ENCODE assay signal across 14 mouse cellular contexts in genomic region chr14:54594631-54595414, GRCm38 (mm10). TPM values are rescaled to one million over a fixed set of nuclear protein-coding genes. Genes with fewer than 3 reads are reported as not detected.
A peak's percentile ranks its signal among the peaks of the same experiment; 100 is the strongest.
DNase-seq lines count a peak whose midpoint lies in the region; ATAC-seq lines count a peak whose summit lies in the region.
"Had no signal": no experiment of that assay in that cellular context is flagged by ENCODE, and none has a peak within 500 bp of the region (broad histone marks: within the 10 kb centered on the region; RNA-seq: fewer than 3 reads in every experiment).

No protein-coding gene starts in this region.

- no peak overlapping the region for H3K4me2 ChIP-seq in intestine, embryonic 16.5 days (ENCODE audit: low read depth, low read length)
- no peak overlapping the region for H3K4me2 ChIP-seq in intestine, embryonic 15.5 days (replicated peaks)
- H3K4me2 ChIP-seq: liver, embryonic 11.5 days; stomach, embryonic 15.5 days had no signal

- H3K4me3 ChIP-seq in intestine, embryonic 16.5 days (ENCODE audit: low read length) = no peak overlapping the region
- H3K4me3 ChIP-seq in intestine, embryonic 15.5 days (replicated peaks) = no peak overlapping the region
- H3K4me3 ChIP-seq: stomach, embryonic 15.5 days had no signal

- 72% methylated on average over 27 of the region's 28 CpGs for WGBS in intestine, embryonic 16.5 days
- WGBS in intestine, embryonic 15.5 days = 71% methylated on average over 28 of the region's 28 CpGs

- H3K27ac ChIP-seq in intestine, embryonic 16.5 days (ENCODE audit: low read length) = no peak overlapping the region
- H3K27ac ChIP-seq in intestine, embryonic 15.5 days = no peak overlapping the region
- H3K27ac ChIP-seq: macrophage; stomach, embryonic 15.5 days had no signal

- no peaks in the 10 kb centered on the region; the same call in 1 of the 2 replicates for H3K36me3 ChIP-seq in intestine, embryonic 16.5 days (ENCODE audit: control insufficient read depth, insufficient read depth, low read length)
- H3K36me3 ChIP-seq in intestine, embryonic 15.5 days = 0 out of 2 replicates have a peak, but pooled peaks cover 9% of the 10 kb centered on the region

- H3K27me3 ChIP-seq in intestine, embryonic 16.5 days (replicated peaks; ENCODE audit: control insufficient read depth, insufficient read depth, low read length) = no peaks in the 10 kb centered on the region
- H3K27me3 ChIP-seq in intestine, embryonic 15.5 days (replicated peaks) = no peaks in the 10 kb centered on the region
- H3K27me3 ChIP-seq: stomach, embryonic 15.5 days had no signal

- no peaks in the 10 kb centered on the region for H3K4me1 ChIP-seq in intestine, embryonic 16.5 days (ENCODE audit: control insufficient read depth, insufficient read depth, low read length)
- peaks cover 8% of the 10 kb centered on the region; the same call in 1 of the 2 replicates for H3K4me1 ChIP-seq in intestine, embryonic 15.5 days (replicated peaks)
- H3K4me1 ChIP-seq: stomach, embryonic 15.5 days had no signal

- 0 out of 2 replicates have a peak, but pooled peaks have one; percentile 29 for ATAC-seq in intestine, embryonic 16.5 days
- no peak for ATAC-seq in intestine, embryonic 15.5 days

- H3K9ac ChIP-seq in intestine, embryonic 16.5 days (ENCODE audit: low read depth, low read length) = no peak overlapping the region
- H3K9ac ChIP-seq in intestine, embryonic 15.5 days = no peak overlapping the region
- H3K9ac ChIP-seq: stomach, embryonic 15.5 days had no signal

- peak; percentile 55 to 57 for DNase-seq in frontal cortex, postnatal 36 days (ENCODE audit: low spot score in 2 of 2)
- DNase-seq in frontal cortex, postnatal 10 days (ENCODE audit: low spot score in 2 of 2) = no peak
- peak; percentile 52 to 55 for DNase-seq in right cerebral cortex, adult 2 months (ENCODE audit: low spot score in 2 of 2)
- DNase-seq in right cerebral cortex, postnatal 14 days = no peak
- DNase-seq in right cerebral cortex, postnatal 25 days = peak; percentile 53
- DNase-seq in adrenal gland, postnatal 14 days = no peak
- DNase-seq: cerebellum, postnatal 36 days had no signal

- no peaks in the 10 kb centered on the region for H3K9me3 ChIP-seq in intestine, embryonic 16.5 days (ENCODE audit: control insufficient read depth, low read length)
- H3K9me3 ChIP-seq in intestine, embryonic 15.5 days = no peaks in the 10 kb centered on the region
- H3K9me3 ChIP-seq: stomach, embryonic 15.5 days had no signal

RNA-seq across cellular contexts. Expression of gene 4931414P19Rik, which starts 11.0 kb away (rescaled TPM):
- 6.0 and 7.8 TPM in 2 replicates for polyA plus RNA-seq in intestine, embryonic 16.5 days (2015; fragmentation: Nextera tagmentation; extraction: Ambion mirVana)
- polyA plus RNA-seq in intestine, embryonic 15.5 days (2015; fragmentation: Nextera tagmentation; extraction: Ambion mirVana) = 6.0 and 8.2 TPM in 2 replicates
- total RNA-seq in adrenal gland, postnatal 14 days (2021) = 5.4 and 6.2 TPM in 2 replicates

RNA-seq across cellular contexts. Expression of gene Ajuba, which starts 17.5 kb away (rescaled TPM):
- polyA plus RNA-seq in intestine, embryonic 16.5 days (2015; fragmentation: Nextera tagmentation; extraction: Ambion mirVana) = 12.9 and 13.1 TPM in 2 replicates
- 18.2 and 19.0 TPM in 2 replicates for polyA plus RNA-seq in intestine, embryonic 15.5 days (2015; fragmentation: Nextera tagmentation; extraction: Ambion mirVana)
- 18.2 and 23.3 TPM in 2 replicates for total RNA-seq in adrenal gland, postnatal 14 days (2021)

RNA-seq across cellular contexts. Expression of gene Psmb5, which starts 23.0 kb away (rescaled TPM):
- polyA plus RNA-seq in intestine, embryonic 16.5 days (2015; fragmentation: Nextera tagmentation; extraction: Ambion mirVana) = 358 and 395 TPM in 2 replicates
- 360 and 408 TPM in 2 replicates for polyA plus RNA-seq in intestine, embryonic 15.5 days (2015; fragmentation: Nextera tagmentation; extraction: Ambion mirVana)
- 248 and 259 TPM in 2 replicates for total RNA-seq in adrenal gland, postnatal 14 days (2021)

RNA-seq across cellular contexts. Expression of gene Psmb11, which starts 26.4 kb away (rescaled TPM):
- not detected in 2 replicates for polyA plus RNA-seq in intestine, embryonic 16.5 days (2015; fragmentation: Nextera tagmentation; extraction: Ambion mirVana)
- polyA plus RNA-seq in intestine, embryonic 15.5 days (2015; fragmentation: Nextera tagmentation; extraction: Ambion mirVana) = not detected in 2 replicates
- total RNA-seq in adrenal gland, postnatal 14 days (2021) = not detected in 2 replicates
- polyA plus RNA-seq: gonadal fat pad, adult 2 months; kidney, adult 2 months; liver, embryonic 11.5 days; macrophage had no signal

RNA-seq across cellular contexts. Expression of gene Haus4, which starts 40.4 kb away (rescaled TPM):
- 46.9 and 56.0 TPM in 2 replicates for polyA plus RNA-seq in intestine, embryonic 16.5 days (2015; fragmentation: Nextera tagmentation; extraction: Ambion mirVana)
- polyA plus RNA-seq in intestine, embryonic 15.5 days (2015; fragmentation: Nextera tagmentation; extraction: Ambion mirVana) = 53.9 and 57.2 TPM in 2 replicates
- total RNA-seq in adrenal gland, postnatal 14 days (2021) = 27.6 and 29.3 TPM in 2 replicates

Comparison
In these comparisons a context has a peak if more than half of its experiments do, and no peak if none do; other contexts are left out.
1. DNase-seq: peak in frontal cortex, postnatal 36 days (2 of 2), right cerebral cortex, adult 2 months (2 of 2) and right cerebral cortex, postnatal 25 days (single experiment); none in frontal cortex, postnatal 10 days (0 of 2), right cerebral cortex, postnatal 14 days (single experiment) and adrenal gland, postnatal 14 days (single experiment).